28 mouse cellular contexts compared by ENCODE assay signal in genomic region chr9:58675371-58675770, GRCm38 (mm10).
DNase-seq lines count a peak whose midpoint lies in the region; ATAC-seq and TF ChIP-seq lines count a peak whose summit lies in the region.
"Had no signal": no experiment of that assay in that cellular context is flagged by ENCODE, and none has a peak within 500 bp of the region (broad histone marks: within the 10 kb centered on the region; RNA-seq: fewer than 3 reads in every experiment).

No protein-coding gene starts in this region.

- H3K27ac ChIP-seq in heart, postnatal 0 days (ENCODE audit: low read depth): no peak overlapping the region
- no peak overlapping the region for H3K27ac ChIP-seq in kidney, embryonic 14.5 days (ENCODE audit: low read depth, low read length)
- H3K27ac ChIP-seq: embryonic facial prominence, embryonic 12.5 days; heart, embryonic 15.5 days; liver, embryonic 15.5 days; lung, embryonic 15.5 days had no signal

- WGBS in heart, postnatal 0 days: 42% methylated on average over 6 of the region's 6 CpGs
- WGBS in kidney, embryonic 14.5 days: 23% methylated on average over 6 of the region's 6 CpGs

- H3K4me2 ChIP-seq in heart, postnatal 0 days (ENCODE audit: low read depth, low read length): no peak overlapping the region
- H3K4me2 ChIP-seq in kidney, embryonic 14.5 days (replicated peaks; ENCODE audit: low read depth, low read length): no peak overlapping the region
- H3K4me2 ChIP-seq: embryonic facial prominence, embryonic 12.5 days; heart, embryonic 15.5 days; liver, embryonic 15.5 days; lung, embryonic 15.5 days; midbrain, embryonic 11.5 days had no signal

- no peak for TF ChIP-seq CTCF in heart, postnatal 0 days (IDR thresholded peaks at IDR 0.05; ENCODE audit: low read depth)

- TF ChIP-seq EP300 in heart, postnatal 0 days (IDR thresholded peaks at IDR 0.05; ENCODE audit: low read depth): no peak

- DNase-seq in adrenal gland, postnatal 10 days: peak; percentile 26
- no peak for DNase-seq in adrenal gland, adult 2 months
- DNase-seq in heart, postnatal 0 days (ENCODE audit: low spot score): peak; percentile 20
- no peak for DNase-seq in heart, adult 9 months (ENCODE audit: low spot score in 2 of 2)
- DNase-seq in kidney, postnatal 25 days: peak; percentile 10 to 54
- peak; percentile 28 for DNase-seq in skeletal muscle tissue, adult 2 months (ENCODE audit: low read depth, low spot score)
- DNase-seq: adrenal gland, adult 8-10 months; cerebellum, adult 11-12 months; cerebellum, adult 9-11 months; embryo, embryonic 11 days; gastrocnemius, postnatal 25 days; heart, adult 18-20 months; kidney, adult 18-20 months; layer of hippocampus, postnatal 36 days; left cerebral cortex, postnatal 4 days; right cerebral cortex, adult 18-20 months; thymus, postnatal 14 days had no signal

- H3K27me3 ChIP-seq in heart, postnatal 0 days (ENCODE audit: control insufficient read depth, insufficient read depth, low read length): no peaks in the 10 kb centered on the region
- H3K27me3 ChIP-seq in kidney, embryonic 14.5 days (ENCODE audit: control insufficient read depth, insufficient read depth, low read length): no peaks in the 10 kb centered on the region
- H3K27me3 ChIP-seq: CH12.LX; heart, embryonic 15.5 days; lung, embryonic 15.5 days had no signal

- H3K9ac ChIP-seq in heart, postnatal 0 days (replicated peaks; ENCODE audit: low read depth, low read length): no peak overlapping the region
- no peak overlapping the region for H3K9ac ChIP-seq in kidney, embryonic 14.5 days (ENCODE audit: low read depth, low read length)
- H3K9ac ChIP-seq: embryonic facial prominence, embryonic 12.5 days; heart, embryonic 15.5 days; liver, embryonic 15.5 days; lung, embryonic 15.5 days had no signal

- H3K9me3 ChIP-seq in heart, postnatal 0 days (replicated peaks; ENCODE audit: control insufficient read depth, low read length): no peaks in the 10 kb centered on the region
- H3K9me3 ChIP-seq in kidney, embryonic 14.5 days (ENCODE audit: control insufficient read depth, low read length): no peaks in the 10 kb centered on the region
- H3K9me3 ChIP-seq: embryonic facial prominence, embryonic 12.5 days; heart, embryonic 15.5 days; liver, embryonic 15.5 days; lung, embryonic 15.5 days had no signal

- H3K36me3 ChIP-seq in heart, postnatal 0 days (replicated peaks; ENCODE audit: control insufficient read depth, insufficient read depth, low read length): no peaks in the 10 kb centered on the region
- no peaks in the 10 kb centered on the region for H3K36me3 ChIP-seq in kidney, embryonic 14.5 days (ENCODE audit: control insufficient read depth, insufficient read depth, low read length)
- H3K36me3 ChIP-seq: embryonic facial prominence, embryonic 12.5 days; heart, embryonic 15.5 days; liver, embryonic 15.5 days; lung, embryonic 15.5 days had no signal

- H3K4me1 ChIP-seq in heart, postnatal 0 days (ENCODE audit: control insufficient read depth, insufficient read depth): no peaks in the 10 kb centered on the region
- no peaks in the 10 kb centered on the region for H3K4me1 ChIP-seq in kidney, embryonic 14.5 days (ENCODE audit: control insufficient read depth, insufficient read depth, low read length)
- H3K4me1 ChIP-seq: liver, embryonic 15.5 days had no signal

- no peak overlapping the region for H3K4me3 ChIP-seq in heart, postnatal 0 days (ENCODE audit: low read depth, low read length)
- H3K4me3 ChIP-seq in kidney, embryonic 14.5 days (ENCODE audit: low read length): no peak overlapping the region
- H3K4me3 ChIP-seq: embryonic facial prominence, embryonic 12.5 days; heart, embryonic 15.5 days; liver, embryonic 15.5 days; lung, embryonic 15.5 days had no signal

- no peak for ATAC-seq in heart, postnatal 0 days (ENCODE audit: insufficient read depth, low read depth)
- ATAC-seq in kidney, embryonic 14.5 days (ENCODE audit: low FRiP score, low TSS enrichment): no peak
- ATAC-seq: activated CD4-positive, CD25-positive, alpha-beta regulatory T cell, adult 4 months; forebrain, embryonic 14.5 days; hindbrain, embryonic 16.5 days; midbrain, embryonic 16.5 days had no signal

Comparison
In these comparisons a context has a peak if more than half of its experiments do, and no peak if none do; other contexts are left out.
1. DNase-seq: peak in adrenal gland, postnatal 10 days (single experiment), heart, postnatal 0 days (single experiment), kidney, postnatal 25 days (2 of 2) and skeletal muscle tissue, adult 2 months (single experiment); none in adrenal gland, adult 2 months (single experiment) and heart, adult 9 months (0 of 2).